Mouse (Mus musculus): Measurements from ENCODE around the gene Actl6b. TPM values are rescaled to one million over a fixed set of nuclear protein-coding genes. Genes with fewer than 3 reads are reported as not detected.

Actl6b gene
- polyA plus RNA-seq, 1 experiment = not detected

DNA sequence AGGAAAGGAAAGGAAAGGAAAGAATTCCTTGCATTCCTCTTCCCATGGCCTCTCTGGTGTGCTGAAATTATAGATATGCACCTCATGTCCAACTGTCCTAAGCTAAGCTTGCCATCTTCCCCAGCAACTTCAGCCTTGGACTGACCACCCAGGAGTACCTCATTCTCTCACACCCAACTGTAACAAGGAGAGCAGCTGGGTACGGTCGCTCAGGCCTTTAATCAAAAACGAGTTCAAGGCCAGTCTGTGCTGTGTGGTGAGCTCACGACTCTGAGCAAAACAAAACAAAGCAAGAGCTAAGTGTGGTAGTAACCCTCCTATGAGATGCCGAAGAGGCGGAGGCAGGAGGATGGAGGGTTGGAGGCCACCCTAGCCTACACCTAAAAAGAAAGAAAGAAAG lies 12.3 kb upstream of the Actl6b start:
- H3K79me3 ChIP-seq (ENCODE audit: low read depth) = no peaks in the 10 kb centered on the region
- no peaks in the 10 kb centered on the region for H3K36me3 ChIP-seq (ENCODE audit: control insufficient read depth, insufficient read depth)
- H3K27me3 ChIP-seq (ENCODE audit: control insufficient read depth, insufficient read depth, insufficient read length) = peaks cover 10% of the 10 kb centered on the region
- no peak overlapping the region for H3ac ChIP-seq (ENCODE audit: control insufficient read depth, insufficient read length, low read depth)
- TF ChIP-seq MYOG (IDR thresholded peaks at IDR 0.05; ENCODE audit: control insufficient read depth, extremely low read depth, insufficient read length) (no peak), CTCF (IDR thresholded peaks at IDR 0.05; ENCODE audit: control insufficient read depth, insufficient read depth, insufficient read length) (no peak), USF1 (IDR thresholded peaks at IDR 0.05; ENCODE audit: low read depth) (no peak), MYOD1 (IDR thresholded peaks at IDR 0.05; ENCODE audit: control insufficient read depth, insufficient read length, low read depth) (no peak), MAX (IDR thresholded peaks at IDR 0.05) (no peak), FOSL1 (IDR thresholded peaks at IDR 0.05; ENCODE audit: insufficient read depth, low read length, poor library complexity, severe bottlenecking) (no peak), CEBPB (IDR thresholded peaks at IDR 0.05; ENCODE audit: low read depth) (no peak)
- H3K79me2 ChIP-seq (ENCODE audit: control insufficient read depth, insufficient read depth) = no peaks in the 10 kb centered on the region
- no peak overlapping the region for H3K4me3 ChIP-seq (ENCODE audit: insufficient read depth, poor library complexity, severe bottlenecking)

DNA sequence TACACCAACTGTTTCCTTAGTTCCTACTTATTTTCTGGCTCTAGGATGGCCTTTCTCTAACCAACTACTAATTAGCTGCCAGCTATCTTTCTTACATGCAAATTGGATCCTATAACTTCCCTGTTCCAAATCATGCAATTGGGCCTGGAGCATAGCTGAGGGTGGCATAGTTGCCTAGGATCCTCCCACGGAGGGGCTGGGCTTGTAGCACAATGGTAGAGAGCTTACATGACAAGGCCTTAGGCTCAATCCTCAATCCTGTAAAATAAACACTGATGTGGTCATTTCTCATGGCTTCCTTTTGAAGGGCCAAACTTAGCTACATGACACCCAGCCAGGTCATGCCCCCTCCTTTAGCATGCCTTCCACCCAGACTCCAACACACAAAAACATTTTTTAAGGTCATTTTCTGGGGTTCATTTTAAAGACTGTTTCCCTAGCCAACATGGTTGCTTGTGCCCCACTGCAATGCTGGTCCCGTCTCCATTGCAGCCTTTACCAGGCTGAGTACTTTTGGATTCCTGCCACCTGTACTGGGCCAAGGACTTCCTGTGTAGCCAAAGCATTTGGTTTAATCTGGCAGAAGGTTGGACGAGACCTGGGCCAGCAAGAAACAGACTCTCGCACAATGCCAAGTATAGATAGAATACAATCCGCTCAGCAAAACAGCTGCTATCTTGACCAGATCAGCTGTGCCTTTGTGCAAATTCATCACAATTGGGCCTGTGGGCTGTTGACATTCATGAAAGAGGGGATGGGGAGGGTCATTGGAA lies 11.4 kb upstream of the Actl6b start:
- H3K36me3 ChIP-seq (ENCODE audit: control insufficient read depth, insufficient read depth) = no peaks in the 10 kb centered on the region
- H3K27me3 ChIP-seq (ENCODE audit: control insufficient read depth, insufficient read depth, insufficient read length) = peaks cover 10% of the 10 kb centered on the region
- TF ChIP-seq MAX (IDR thresholded peaks at IDR 0.05) (no peak), CTCF (IDR thresholded peaks at IDR 0.05; ENCODE audit: control insufficient read depth, insufficient read depth, insufficient read length) (no peak), USF1 (IDR thresholded peaks at IDR 0.05; ENCODE audit: low read depth) (no peak), MYOD1 (IDR thresholded peaks at IDR 0.05; ENCODE audit: control insufficient read depth, insufficient read length, low read depth) (no peak), FOSL1 (IDR thresholded peaks at IDR 0.05; ENCODE audit: insufficient read depth, low read length, poor library complexity, severe bottlenecking) (no peak), MYOG (IDR thresholded peaks at IDR 0.05; ENCODE audit: control insufficient read depth, extremely low read depth, insufficient read length) (no peak), CEBPB (IDR thresholded peaks at IDR 0.05; ENCODE audit: low read depth) (no peak)
- H3ac ChIP-seq (ENCODE audit: control insufficient read depth, insufficient read length, low read depth) = no peak overlapping the region
- no peaks in the 10 kb centered on the region for H3K79me2 ChIP-seq (ENCODE audit: control insufficient read depth, insufficient read depth)
- H3K79me3 ChIP-seq (ENCODE audit: low read depth) = no peaks in the 10 kb centered on the region
- no peak overlapping the region for H3K4me3 ChIP-seq (ENCODE audit: insufficient read depth, poor library complexity, severe bottlenecking)

DNA sequence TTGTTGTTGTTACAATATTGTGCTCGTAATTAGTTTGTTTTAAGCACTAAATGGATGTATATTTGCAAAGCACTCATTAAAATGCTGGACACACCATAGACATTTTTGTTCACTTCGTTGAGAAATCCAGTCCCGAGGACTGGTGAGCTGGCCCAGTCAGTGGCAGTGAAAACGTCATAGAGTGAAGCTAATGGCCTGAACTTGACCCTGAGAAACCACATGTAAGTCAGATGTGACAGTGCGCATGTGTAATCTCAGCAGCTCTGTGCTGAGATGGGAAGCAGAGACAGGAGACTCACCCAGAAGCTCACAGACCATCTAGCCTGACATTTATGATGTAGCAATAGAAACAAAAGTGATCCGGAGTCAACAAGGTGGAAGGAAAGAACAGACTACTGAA lies 8.4 kb upstream of the Actl6b start:
- Histone ChIP-seq H3K79me3 (ENCODE audit: low read depth) (no peaks in the 10 kb centered on the region), H3K36me3 (ENCODE audit: control insufficient read depth, insufficient read depth) (no peaks in the 10 kb centered on the region), H3ac (ENCODE audit: control insufficient read depth, insufficient read length, low read depth) (no peak overlapping the region), H3K79me2 (ENCODE audit: control insufficient read depth, insufficient read depth) (no peaks in the 10 kb centered on the region), H3K27me3 (ENCODE audit: control insufficient read depth, insufficient read depth, insufficient read length) (peaks cover 17% of the 10 kb centered on the region), H3K4me3 (ENCODE audit: insufficient read depth, poor library complexity, severe bottlenecking) (no peak overlapping the region)
- TF ChIP-seq CEBPB (IDR thresholded peaks at IDR 0.05; ENCODE audit: low read depth) (no peak), CTCF (IDR thresholded peaks at IDR 0.05; ENCODE audit: control insufficient read depth, insufficient read depth, insufficient read length) (no peak), FOSL1 (IDR thresholded peaks at IDR 0.05; ENCODE audit: insufficient read depth, low read length, poor library complexity, severe bottlenecking) (no peak), MYOG (IDR thresholded peaks at IDR 0.05; ENCODE audit: control insufficient read depth, extremely low read depth, insufficient read length) (no peak), MAX (IDR thresholded peaks at IDR 0.05) (no peak), USF1 (IDR thresholded peaks at IDR 0.05; ENCODE audit: low read depth) (no peak), MYOD1 (IDR thresholded peaks at IDR 0.05; ENCODE audit: control insufficient read depth, insufficient read length, low read depth) (no peak)

DNA sequence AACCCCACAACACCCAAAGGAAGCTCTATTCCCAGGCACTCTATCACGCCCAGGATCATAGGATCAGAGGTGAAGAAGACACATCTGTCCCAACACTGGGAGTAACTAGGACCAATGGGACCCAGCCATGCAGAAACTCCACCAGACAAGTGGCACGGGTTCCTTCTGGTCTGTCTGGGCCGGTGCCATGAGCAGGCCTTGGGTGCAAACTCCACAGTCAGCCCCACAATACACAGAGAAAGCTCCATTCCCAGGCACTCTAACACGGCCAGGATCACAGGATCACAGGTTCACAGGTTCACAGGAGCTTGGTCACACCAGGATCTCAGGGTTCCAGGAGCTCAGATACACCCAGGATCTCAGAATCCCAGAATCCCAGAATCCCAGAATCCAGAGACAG lies 7.7 kb upstream of the Actl6b start:
- Histone ChIP-seq H3K36me3 (ENCODE audit: control insufficient read depth, insufficient read depth) (no peaks in the 10 kb centered on the region), H3ac (ENCODE audit: control insufficient read depth, insufficient read length, low read depth) (no peak overlapping the region), H3K27me3 (ENCODE audit: control insufficient read depth, insufficient read depth, insufficient read length) (peaks cover 17% of the 10 kb centered on the region), H3K79me3 (ENCODE audit: low read depth) (no peaks in the 10 kb centered on the region), H3K79me2 (ENCODE audit: control insufficient read depth, insufficient read depth) (no peaks in the 10 kb centered on the region), H3K4me3 (ENCODE audit: insufficient read depth, poor library complexity, severe bottlenecking) (no peak overlapping the region)
- TF ChIP-seq MYOG (IDR thresholded peaks at IDR 0.05; ENCODE audit: control insufficient read depth, extremely low read depth, insufficient read length) (no peak), CTCF (IDR thresholded peaks at IDR 0.05; ENCODE audit: control insufficient read depth, insufficient read depth, insufficient read length) (no peak), CEBPB (IDR thresholded peaks at IDR 0.05; ENCODE audit: low read depth) (no peak), FOSL1 (IDR thresholded peaks at IDR 0.05; ENCODE audit: insufficient read depth, low read length, poor library complexity, severe bottlenecking) (no peak), USF1 (IDR thresholded peaks at IDR 0.05; ENCODE audit: low read depth) (no peak), MYOD1 (IDR thresholded peaks at IDR 0.05; ENCODE audit: control insufficient read depth, insufficient read length, low read depth) (no peak), MAX (IDR thresholded peaks at IDR 0.05) (no peak)

DNA sequence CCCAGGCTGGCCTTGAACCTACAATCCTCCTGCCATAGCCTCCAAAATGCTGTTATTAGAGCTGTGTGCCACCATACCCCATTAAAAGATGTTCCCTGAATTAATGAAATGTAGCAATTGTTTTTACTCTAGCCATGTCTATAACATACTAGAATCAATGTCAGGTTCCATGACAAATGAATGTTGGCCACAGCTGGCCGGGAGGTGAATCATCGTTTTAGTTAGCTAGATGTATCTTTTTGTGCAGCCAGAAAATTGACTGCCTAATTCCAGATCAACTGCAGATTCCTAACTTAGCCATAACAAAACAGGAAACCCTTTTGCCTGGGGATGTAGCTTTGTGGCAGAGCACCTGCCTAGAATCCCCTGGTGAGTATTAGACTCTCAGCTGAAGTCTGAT lies 3.5 kb upstream of the Actl6b start:
- TF ChIP-seq MYOD1 (IDR thresholded peaks at IDR 0.05; ENCODE audit: control insufficient read depth, insufficient read length, low read depth) (no peak), USF1 (IDR thresholded peaks at IDR 0.05; ENCODE audit: low read depth) (no peak), CEBPB (IDR thresholded peaks at IDR 0.05; ENCODE audit: low read depth) (no peak), MAX (IDR thresholded peaks at IDR 0.05) (no peak), CTCF (IDR thresholded peaks at IDR 0.05; ENCODE audit: control insufficient read depth, insufficient read depth, insufficient read length) (no peak), FOSL1 (IDR thresholded peaks at IDR 0.05; ENCODE audit: insufficient read depth, low read length, poor library complexity, severe bottlenecking) (no peak), MYOG (IDR thresholded peaks at IDR 0.05; ENCODE audit: control insufficient read depth, extremely low read depth, insufficient read length) (no peak)
- no peak overlapping the region for H3ac ChIP-seq (ENCODE audit: control insufficient read depth, insufficient read length, low read depth)
- no peaks in the 10 kb centered on the region for H3K79me2 ChIP-seq (ENCODE audit: control insufficient read depth, insufficient read depth)
- no peak overlapping the region for H3K4me3 ChIP-seq (ENCODE audit: insufficient read depth, poor library complexity, severe bottlenecking)
- H3K36me3 ChIP-seq (ENCODE audit: control insufficient read depth, insufficient read depth) = no peaks in the 10 kb centered on the region
- H3K79me3 ChIP-seq (ENCODE audit: low read depth) = no peaks in the 10 kb centered on the region
- H3K27me3 ChIP-seq (ENCODE audit: control insufficient read depth, insufficient read depth, insufficient read length) = peaks cover 25% of the 10 kb centered on the region

Data from C2C12 (cell line).